Comparison of ENCODE assay signal across 15 mouse cellular contexts in the genomic region with DNA sequence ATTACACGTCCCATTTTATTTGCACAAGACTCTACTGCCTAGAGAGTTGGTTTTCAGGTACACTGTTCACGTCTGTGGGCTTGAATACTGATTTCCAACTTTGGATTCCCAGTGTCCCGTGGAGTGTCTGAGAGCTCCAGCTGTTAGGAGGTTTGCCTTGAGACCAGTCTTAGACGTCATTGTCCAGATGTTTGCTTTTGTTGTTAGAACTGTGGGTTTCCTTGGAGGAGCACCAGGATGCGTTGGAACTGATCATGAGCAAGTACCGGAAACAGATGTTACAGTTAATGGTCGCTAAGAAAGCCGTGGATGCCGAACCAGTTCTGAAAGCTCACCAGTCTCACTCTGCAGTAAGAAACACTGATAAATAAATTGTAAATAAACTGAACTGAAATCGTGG. TPM values are rescaled to one million over a fixed set of nuclear protein-coding genes. Genes with fewer than 3 reads are reported as not detected.
A peak's percentile ranks its signal among the peaks of the same experiment; 100 is the strongest.
DNase-seq lines count a peak whose midpoint lies in the region; ATAC-seq and TF ChIP-seq lines count a peak whose summit lies in the region.
"Had no signal": no experiment of that assay in that cellular context is flagged by ENCODE, and none has a peak within 500 bp of the region (broad histone marks: within the 10 kb centered on the region; RNA-seq: fewer than 3 reads in every experiment).

No protein-coding gene starts in this region.

- no peak overlapping the region for H3K9ac ChIP-seq in hindbrain, embryonic 15.5 days
- H3K9ac ChIP-seq in midbrain, embryonic 13.5 days (replicated peaks) = peak overlapping the region; percentile 81; the same call in 1 of the 2 replicates
- H3K9ac ChIP-seq in midbrain, embryonic 11.5 days (ENCODE audit: low read length) = no peak overlapping the region
- no peak overlapping the region for H3K9ac ChIP-seq in heart, postnatal 0 days (replicated peaks; ENCODE audit: low read depth, low read length)
- H3K9ac ChIP-seq: liver, embryonic 15.5 days had no signal

- H3K4me1 ChIP-seq in hindbrain, embryonic 15.5 days (replicated peaks) = peaks cover 21% of the 10 kb centered on the region
- peaks cover 22% of the 10 kb centered on the region for H3K4me1 ChIP-seq in hindbrain, embryonic 10.5 days (replicated peaks)
- peaks cover 20% of the 10 kb centered on the region for H3K4me1 ChIP-seq in midbrain, embryonic 13.5 days (replicated peaks)
- H3K4me1 ChIP-seq in midbrain, embryonic 11.5 days (ENCODE audit: control insufficient read depth, insufficient read depth, low read length) = peaks cover 14% of the 10 kb centered on the region; the same call in 1 of the 2 replicates
- H3K4me1 ChIP-seq in heart, postnatal 0 days (ENCODE audit: control insufficient read depth, insufficient read depth) = peaks cover 13% of the 10 kb centered on the region

- no peak for TF ChIP-seq CTCF in heart, postnatal 0 days (IDR thresholded peaks at IDR 0.05; ENCODE audit: low read depth)

- 0 out of 2 replicates have a peak, but pooled peaks have one; percentile 30 for TF ChIP-seq EP300 in heart, postnatal 0 days (IDR thresholded peaks at IDR 0.05; ENCODE audit: low read depth)

- H3K36me3 ChIP-seq in hindbrain, embryonic 15.5 days = peaks cover 38% of the 10 kb centered on the region
- peaks cover 51% of the 10 kb centered on the region for H3K36me3 ChIP-seq in hindbrain, embryonic 10.5 days
- peaks cover 35% of the 10 kb centered on the region for H3K36me3 ChIP-seq in midbrain, embryonic 13.5 days
- peaks cover 22% of the 10 kb centered on the region for H3K36me3 ChIP-seq in midbrain, embryonic 11.5 days (ENCODE audit: control insufficient read depth, insufficient read depth, low read length)
- peaks cover 37% of the 10 kb centered on the region for H3K36me3 ChIP-seq in heart, postnatal 0 days (replicated peaks; ENCODE audit: control insufficient read depth, insufficient read depth, low read length)

- 74% methylated on average over 10 of the region's 10 CpGs for whole genome bisulfite sequencing in hindbrain, embryonic 15.5 days
- 85% methylated on average over 10 of the region's 10 CpGs for WGBS in hindbrain, embryonic 10.5 days
- 84% methylated on average over 10 of the region's 10 CpGs for WGBS in midbrain, embryonic 13.5 days
- 78% methylated on average over 10 of the region's 10 CpGs for WGBS in midbrain, embryonic 11.5 days
- 66% methylated on average over 10 of the region's 10 CpGs for WGBS in heart, postnatal 0 days

- H3K4me3 ChIP-seq in hindbrain, embryonic 15.5 days = 0 out of 2 replicates have a peak overlapping the region, but pooled peaks have one; percentile 82
- H3K4me3 ChIP-seq in hindbrain, embryonic 10.5 days = no peak overlapping the region
- peak overlapping the region; percentile 59; the same call in 1 of the 2 replicates for H3K4me3 ChIP-seq in midbrain, embryonic 13.5 days (replicated peaks)
- H3K4me3 ChIP-seq in midbrain, embryonic 11.5 days (ENCODE audit: low read depth, low read length) = no peak overlapping the region
- no peak overlapping the region for H3K4me3 ChIP-seq in heart, postnatal 0 days (ENCODE audit: low read depth, low read length)

- no peaks in the 10 kb centered on the region for H3K9me3 ChIP-seq in hindbrain, embryonic 15.5 days
- H3K9me3 ChIP-seq in hindbrain, embryonic 10.5 days = 0 out of 2 replicates have a peak, but pooled peaks cover 9% of the 10 kb centered on the region
- H3K9me3 ChIP-seq in midbrain, embryonic 13.5 days = peaks cover 5% of the 10 kb centered on the region; the same call in 1 of the 2 replicates
- H3K9me3 ChIP-seq in midbrain, embryonic 11.5 days (ENCODE audit: control insufficient read depth, low read length) = no peaks in the 10 kb centered on the region
- no peaks in the 10 kb centered on the region for H3K9me3 ChIP-seq in heart, postnatal 0 days (replicated peaks; ENCODE audit: control insufficient read depth, low read length)
- H3K9me3 ChIP-seq: liver, embryonic 15.5 days; neural tube, embryonic 12.5 days had no signal

- DNase-seq in hindbrain, embryonic 10.5 days (ENCODE audit: low spot score) = no peak
- no peak for DNase-seq in midbrain, embryonic 11.5 days (ENCODE audit: low spot score, missing footprints)
- peak; percentile 44 for DNase-seq in heart, postnatal 0 days (ENCODE audit: low spot score)
- DNase-seq in skeletal muscle tissue, adult 2 months (ENCODE audit: low read depth, low spot score) = peak; percentile 17
- no peak for DNase-seq in urinary bladder, postnatal 14 days (ENCODE audit: low spot score)
- no peak for DNase-seq in B cell, adult 2 months
- DNase-seq: cerebellum, adult 11 months; thymus, postnatal 4 days had no signal

- no peak overlapping the region for H3K27ac ChIP-seq in hindbrain, embryonic 15.5 days (replicated peaks)
- H3K27ac ChIP-seq in hindbrain, embryonic 10.5 days = no peak overlapping the region
- no peak overlapping the region for H3K27ac ChIP-seq in midbrain, embryonic 13.5 days
- no peak overlapping the region for H3K27ac ChIP-seq in midbrain, embryonic 11.5 days (ENCODE audit: low read depth, low read length)
- peak overlapping the region; percentile 98 for H3K27ac ChIP-seq in heart, postnatal 0 days (ENCODE audit: low read depth)
- H3K27ac ChIP-seq: neural tube, embryonic 12.5 days had no signal

- H3K4me2 ChIP-seq in hindbrain, embryonic 15.5 days = peak overlapping the region; percentile 60; the same call in 1 of the 2 replicates
- peak overlapping the region; percentile 67 for H3K4me2 ChIP-seq in midbrain, embryonic 13.5 days (replicated peaks)
- H3K4me2 ChIP-seq in midbrain, embryonic 11.5 days = no peak overlapping the region
- H3K4me2 ChIP-seq in heart, postnatal 0 days (ENCODE audit: low read depth, low read length) = no peak overlapping the region

- H3K27me3 ChIP-seq in hindbrain, embryonic 15.5 days = no peaks in the 10 kb centered on the region
- H3K27me3 ChIP-seq in hindbrain, embryonic 10.5 days (ENCODE audit: insufficient read depth, poor library complexity, severe bottlenecking) = no peaks in the 10 kb centered on the region
- no peaks in the 10 kb centered on the region for H3K27me3 ChIP-seq in midbrain, embryonic 13.5 days
- H3K27me3 ChIP-seq in midbrain, embryonic 11.5 days (ENCODE audit: control insufficient read depth, insufficient read depth, low read length) = no peaks in the 10 kb centered on the region
- H3K27me3 ChIP-seq in heart, postnatal 0 days (ENCODE audit: control insufficient read depth, insufficient read depth, low read length) = no peaks in the 10 kb centered on the region
- H3K27me3 ChIP-seq: neural tube, embryonic 12.5 days had no signal

- ATAC-seq in hindbrain, embryonic 15.5 days (ENCODE audit: low FRiP score, low read depth) = no peak
- ATAC-seq in midbrain, embryonic 13.5 days = no peak
- ATAC-seq in midbrain, embryonic 11.5 days (ENCODE audit: low FRiP score) = no peak
- no peak for ATAC-seq in heart, postnatal 0 days (ENCODE audit: insufficient read depth, low read depth)

RNA-seq across cellular contexts. Expression of a gene that starts 1.5 kb away (rescaled TPM):
- polyA plus RNA-seq in hindbrain, embryonic 15.5 days (2015; fragmentation: Nextera tagmentation; extraction: Ambion mirVana) = 57.8 and 61.7 TPM in 2 replicates
- 72.2 and 77.5 TPM in 2 replicates for polyA plus RNA-seq in hindbrain, embryonic 10.5 days (2016; fragmentation: Nextera tagmentation; extraction: Ambion mirVana)
- 63.5 and 64.8 TPM in 2 replicates for polyA plus RNA-seq in midbrain, embryonic 13.5 days (2015; fragmentation: Nextera tagmentation; extraction: Ambion mirVana)
- 108 and 116 TPM in 2 replicates for polyA plus RNA-seq in midbrain, embryonic 11.5 days (2014; fragmentation: Nextera tagmentation; extraction: Ambion mirVana)
- total RNA-seq in heart, postnatal 0 days (2014; rRNA removed; ENCODE audit: low replicate concordance) = 31.8 TPM in 2 replicates
- 60.0 and 72.5 TPM in 2 replicates for polyA plus RNA-seq in heart, postnatal 0 days (2015; fragmentation: Nextera tagmentation; extraction: Ambion mirVana)

RNA-seq across cellular contexts. Expression of a gene that starts 23.2 kb away (rescaled TPM):
- 314 and 316 TPM in 2 replicates for polyA plus RNA-seq in hindbrain, embryonic 15.5 days (2015; fragmentation: Nextera tagmentation; extraction: Ambion mirVana)
- 362 and 433 TPM in 2 replicates for polyA plus RNA-seq in hindbrain, embryonic 10.5 days (2016; fragmentation: Nextera tagmentation; extraction: Ambion mirVana)
- 476 and 510 TPM in 2 replicates for polyA plus RNA-seq in midbrain, embryonic 13.5 days (2015; fragmentation: Nextera tagmentation; extraction: Ambion mirVana)
- polyA plus RNA-seq in midbrain, embryonic 11.5 days (2014; fragmentation: Nextera tagmentation; extraction: Ambion mirVana) = 522 and 609 TPM in 2 replicates
- total RNA-seq in heart, postnatal 0 days (2014; rRNA removed; ENCODE audit: low replicate concordance) = 229 and 268 TPM in 2 replicates
- polyA plus RNA-seq in heart, postnatal 0 days (2015; fragmentation: Nextera tagmentation; extraction: Ambion mirVana) = 225 and 238 TPM in 2 replicates

RNA-seq across cellular contexts. Expression of a gene that starts 33.1 kb away (rescaled TPM):
- not detected in 2 replicates for polyA plus RNA-seq in hindbrain, embryonic 15.5 days (2015; fragmentation: Nextera tagmentation; extraction: Ambion mirVana)
- not detected in 2 replicates for polyA plus RNA-seq in hindbrain, embryonic 10.5 days (2016; fragmentation: Nextera tagmentation; extraction: Ambion mirVana)
- polyA plus RNA-seq in midbrain, embryonic 13.5 days (2015; fragmentation: Nextera tagmentation; extraction: Ambion mirVana) = 0.22 TPM in 1 of 2 replicates, not detected in the other
- polyA plus RNA-seq in midbrain, embryonic 11.5 days (2014; fragmentation: Nextera tagmentation; extraction: Ambion mirVana) = 0.04 and 0.19 TPM in 2 replicates
- total RNA-seq in heart, postnatal 0 days (2014; rRNA removed; ENCODE audit: low replicate concordance) = not detected in 2 replicates
- polyA plus RNA-seq in heart, postnatal 0 days (2015; fragmentation: Nextera tagmentation; extraction: Ambion mirVana) = 0.04 TPM in 1 of 2 replicates, not detected in the other
- total RNA-seq: layer of hippocampus, adult 8-10 months had no signal
- polyA plus RNA-seq: erythroblast, embryonic 14.5 days; small intestine, adult 2 months had no signal

Comparison
In these comparisons a context has a peak if more than half of its experiments do, and no peak if none do; other contexts are left out.
1. H3K4me2 ChIP-seq: peak in hindbrain, embryonic 15.5 days (single experiment) and midbrain, embryonic 13.5 days (single experiment); none in midbrain, embryonic 11.5 days (single experiment) and heart, postnatal 0 days (single experiment).
2. H3K4me3 ChIP-seq: peak in hindbrain, embryonic 15.5 days (single experiment) and midbrain, embryonic 13.5 days (single experiment); none in hindbrain, embryonic 10.5 days (single experiment), midbrain, embryonic 11.5 days (single experiment) and heart, postnatal 0 days (single experiment).
3. DNase-seq: peak in heart, postnatal 0 days (single experiment) and skeletal muscle tissue, adult 2 months (single experiment); none in hindbrain, embryonic 10.5 days (single experiment), midbrain, embryonic 11.5 days (single experiment), urinary bladder, postnatal 14 days (single experiment) and B cell, adult 2 months (0 of 2).